Mouse (Mus musculus): ENCODE measurements around the gene Cdkn2c.

DNA sequence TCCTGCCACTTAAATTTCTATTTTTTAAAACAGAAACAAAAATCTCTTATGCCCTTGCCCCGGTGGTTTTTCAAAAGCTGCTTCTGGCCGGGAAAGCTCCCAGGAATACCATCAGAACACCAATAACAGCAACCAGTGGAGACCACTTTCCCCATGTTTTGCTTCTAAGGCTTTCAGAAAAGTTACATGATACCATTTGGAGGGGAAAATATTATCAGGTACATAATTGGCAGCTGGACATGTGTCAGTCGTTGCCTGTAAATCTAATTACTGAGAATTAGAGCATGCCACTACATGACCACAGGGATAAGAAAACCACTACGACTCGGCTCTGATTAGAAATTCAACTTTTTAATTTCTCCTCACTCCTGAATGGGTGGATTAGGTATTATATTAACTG lies 2.9 kb downstream of the Cdkn2c start:
- TF ChIP-seq POLR2A (IDR thresholded peaks at IDR 0.05; ENCODE audit: insufficient read depth, low read length): no peak
- no peak for TF ChIP-seq CTCF (IDR thresholded peaks at IDR 0.05; ENCODE audit: low read depth, low read length)
